Mouse (Mus musculus): ENCODE measurements around the gene Alg14. TPM values are rescaled to one million over a fixed set of nuclear protein-coding genes. Genes with fewer than 3 reads are reported as not detected.

Gene Alg14
- total RNA-seq, 2 experiments from 2014 or later: 31.8 to 32.1 TPM

GRCm38 (mm10) chr3:121402096-121402495 is 110.5 kb downstream of the Alg14 start:
- DNase-seq (ENCODE audit: low spot score in 2 of 2): no peak

- DNase-seq (ENCODE audit: low spot score in 2 of 2): no peak
Measured at GRCm38 (mm10) chr3:121403449-121403848, 111.9 kb downstream of the Alg14 start.

- DNase-seq (ENCODE audit: low spot score in 2 of 2): no peak
Measured at GRCm38 (mm10) chr3:121405101-121405500, 113.5 kb downstream of the Alg14 start.

- DNase-seq (ENCODE audit: low spot score in 2 of 2): no peak
Measured at GRCm38 (mm10) chr3:121407417-121407816, 115.8 kb downstream of the Alg14 start.

- DNase-seq (ENCODE audit: low spot score in 2 of 2): no peak
Measured at GRCm38 (mm10) chr3:121408386-121408785, 116.8 kb downstream of the Alg14 start.

- no peak for DNase-seq (ENCODE audit: low spot score in 2 of 2)
Measured at GRCm38 (mm10) chr3:121411450-121411849, 119.9 kb downstream of the Alg14 start.

Other genes starting within 250 kb of the Alg14 start
- 1 to 10 TPM; 8.0 to 9.0 TPM for gene Rwdd3, start 120.1 kb upstream of the Alg14 start, total RNA-seq (2021)
- gene Tmem56, start 8.7 kb upstream of the Alg14 start, total RNA-seq (2021): 10 to 100 TPM; 41.4 to 46.5 TPM
- gene Cnn3, start 134.7 kb downstream of the Alg14 start, total RNA-seq (2021): 100 to 1,000 TPM; 349 to 353 TPM
- 10 to 100 TPM; 20.3 to 24.1 TPM for gene Slc44a3, start 240.6 kb downstream of the Alg14 start, total RNA-seq (2021)